15 mouse cellular contexts compared by ENCODE assay signal in genomic region chr17:3560534-3560933, GRCm38 (mm10). TPM values are rescaled to one million over a fixed set of nuclear protein-coding genes. Genes with fewer than 3 reads are reported as not detected.
A peak's percentile ranks its signal among the peaks of the same experiment; 100 is the strongest.
DNase-seq lines count a peak whose midpoint lies in the region; ATAC-seq and TF ChIP-seq lines count a peak whose summit lies in the region.
"Had no signal": no experiment of that assay in that cellular context is flagged by ENCODE, and none has a peak within 500 bp of the region (broad histone marks: within the 10 kb centered on the region; RNA-seq: fewer than 3 reads in every experiment).

No protein-coding gene starts in this region.

- no peak overlapping the region for H3K27ac ChIP-seq in intestine, postnatal 0 days (ENCODE audit: low read depth, low read length)
- H3K27ac ChIP-seq in intestine, embryonic 15.5 days, result no peak overlapping the region
- H3K27ac ChIP-seq in lung, postnatal 0 days (ENCODE audit: low read length), result no peak overlapping the region
- H3K27ac ChIP-seq: heart, embryonic 10.5 days; midbrain, embryonic 13.5 days; neural tube, embryonic 15.5 days; stomach, embryonic 15.5 days had no signal

- no peak overlapping the region for H3K9ac ChIP-seq in intestine, postnatal 0 days (ENCODE audit: low read depth, low read length)
- no peak overlapping the region for H3K9ac ChIP-seq in intestine, embryonic 15.5 days
- H3K9ac ChIP-seq in lung, postnatal 0 days (replicated peaks; ENCODE audit: low read depth), result no peak overlapping the region
- H3K9ac ChIP-seq: midbrain, embryonic 13.5 days; neural tube, embryonic 15.5 days; stomach, embryonic 15.5 days had no signal

- H3K27me3 ChIP-seq in intestine, postnatal 0 days (replicated peaks; ENCODE audit: control insufficient read depth, insufficient read depth, low read length), result no peaks in the 10 kb centered on the region
- H3K27me3 ChIP-seq in intestine, embryonic 15.5 days (replicated peaks), result no peaks in the 10 kb centered on the region
- H3K27me3 ChIP-seq in lung, postnatal 0 days (replicated peaks; ENCODE audit: insufficient read depth, low read length), result no peaks in the 10 kb centered on the region
- H3K27me3 ChIP-seq: midbrain, embryonic 13.5 days; neural tube, embryonic 15.5 days; stomach, embryonic 15.5 days had no signal

- H3K4me1 ChIP-seq in intestine, postnatal 0 days (replicated peaks; ENCODE audit: control insufficient read depth, insufficient read depth, low read length), result 0 out of 2 replicates have a peak, but pooled peaks cover 7% of the 10 kb centered on the region
- 0 out of 2 replicates have a peak, but pooled peaks cover 3% of the 10 kb centered on the region for H3K4me1 ChIP-seq in intestine, embryonic 15.5 days (replicated peaks)
- H3K4me1 ChIP-seq in lung, postnatal 0 days (ENCODE audit: insufficient read depth, low read depth, low read length), result 0 out of 2 replicates have a peak, but pooled peaks cover 3% of the 10 kb centered on the region

- DNase-seq in CD4-positive, CD25-positive, alpha-beta regulatory T cell, adult 2 months (ENCODE audit: low read depth, low spot score), result peak; percentile 54
- DNase-seq in lung, postnatal 0 days (ENCODE audit: low spot score), result peak; percentile 21
- no peak for DNase-seq in lung, postnatal 25 days (ENCODE audit: low spot score)
- peak; percentile 28 for DNase-seq in NIH3T3 (ENCODE audit: low read depth)
- no peak for DNase-seq in right cerebral cortex, postnatal 10 days (ENCODE audit: low spot score in 2 of 2)
- DNase-seq: adrenal gland, adult 2 months; lung, adult 2 months; right cerebral cortex, postnatal 4 days had no signal

- H3K36me3 ChIP-seq in intestine, postnatal 0 days (ENCODE audit: control insufficient read depth, insufficient read depth), result no peaks in the 10 kb centered on the region
- no peaks in the 10 kb centered on the region for H3K36me3 ChIP-seq in intestine, embryonic 15.5 days
- no peaks in the 10 kb centered on the region for H3K36me3 ChIP-seq in lung, postnatal 0 days (ENCODE audit: insufficient read depth, low read length)
- H3K36me3 ChIP-seq: heart, embryonic 10.5 days; midbrain, embryonic 13.5 days; neural tube, embryonic 15.5 days; stomach, embryonic 15.5 days had no signal

- no peak overlapping the region for H3K4me2 ChIP-seq in intestine, postnatal 0 days (replicated peaks; ENCODE audit: low read depth)
- no peak overlapping the region for H3K4me2 ChIP-seq in intestine, embryonic 15.5 days (replicated peaks)
- H3K4me2 ChIP-seq in lung, postnatal 0 days (replicated peaks; ENCODE audit: low read depth, low read length), result no peak overlapping the region
- H3K4me2 ChIP-seq: midbrain, embryonic 13.5 days; neural tube, embryonic 15.5 days; stomach, embryonic 15.5 days had no signal

- no peak for ATAC-seq in CD4-positive, CD25-positive, alpha-beta regulatory T cell, adult 4 months
- ATAC-seq in intestine, postnatal 0 days, result no peak
- ATAC-seq in intestine, embryonic 15.5 days, result no peak
- no peak for ATAC-seq in lung, postnatal 0 days
- ATAC-seq: midbrain, embryonic 13.5 days had no signal

- no peak overlapping the region for H3K4me3 ChIP-seq in intestine, postnatal 0 days (ENCODE audit: low read depth, low read length)
- no peak overlapping the region for H3K4me3 ChIP-seq in intestine, embryonic 15.5 days (replicated peaks)
- no peak overlapping the region for H3K4me3 ChIP-seq in lung, postnatal 0 days (ENCODE audit: low read depth, low read length)
- H3K4me3 ChIP-seq: heart, embryonic 10.5 days; midbrain, embryonic 13.5 days; neural tube, embryonic 15.5 days; stomach, embryonic 15.5 days had no signal

- peak; percentile 48 for TF ChIP-seq CTCF in intestine, postnatal 0 days (IDR thresholded peaks at IDR 0.05; ENCODE audit: low read depth)
- TF ChIP-seq CTCF in lung, postnatal 0 days (IDR thresholded peaks at IDR 0.05), result peak; percentile 48

- H3K9me3 ChIP-seq in intestine, postnatal 0 days (ENCODE audit: control insufficient read depth), result no peaks in the 10 kb centered on the region
- no peaks in the 10 kb centered on the region for H3K9me3 ChIP-seq in intestine, embryonic 15.5 days
- no peaks in the 10 kb centered on the region for H3K9me3 ChIP-seq in lung, postnatal 0 days (ENCODE audit: low read length)
- H3K9me3 ChIP-seq: heart, embryonic 10.5 days; midbrain, embryonic 13.5 days; neural tube, embryonic 15.5 days; stomach, embryonic 15.5 days had no signal

- WGBS in intestine, postnatal 0 days, result 72% methylated on average over 3 of the region's 3 CpGs
- WGBS in intestine, embryonic 15.5 days, result 76% methylated on average over 3 of the region's 3 CpGs
- WGBS in lung, postnatal 0 days, result 65% methylated on average over 3 of the region's 3 CpGs

- TF ChIP-seq EP300 in lung, postnatal 0 days (IDR thresholded peaks at IDR 0.05), result no peak

RNA-seq across cellular contexts. Expression of gene Tfb1m, which starts 3.0 kb away (rescaled TPM):
- 1 to 10 TPM; 9.7 to 10.0 TPM for polyA plus RNA-seq in CD4-positive, CD25-positive, alpha-beta regulatory T cell, adult 4 months (2017; shearing (Covaris generic))
- polyA plus RNA-seq in intestine, postnatal 0 days (2015; fragmentation: Nextera tagmentation; extraction: Ambion mirVana), result 5.6 and 6.2 TPM in 2 replicates
- 17.7 and 18.4 TPM in 2 replicates for polyA plus RNA-seq in intestine, embryonic 15.5 days (2015; fragmentation: Nextera tagmentation; extraction: Ambion mirVana)
- polyA plus RNA-seq in lung, postnatal 0 days (2015; fragmentation: Nextera tagmentation; extraction: Ambion mirVana), result 5.9 and 8.7 TPM in 2 replicates

RNA-seq across cellular contexts. Expression of gene Cldn20, which starts 28.2 kb away (rescaled TPM):
- not detected for polyA plus RNA-seq in CD4-positive, CD25-positive, alpha-beta regulatory T cell, adult 4 months (2017; shearing (Covaris generic))
- polyA plus RNA-seq in intestine, postnatal 0 days (2015; fragmentation: Nextera tagmentation; extraction: Ambion mirVana), result not detected in 2 replicates
- not detected in 2 replicates for polyA plus RNA-seq in intestine, embryonic 15.5 days (2015; fragmentation: Nextera tagmentation; extraction: Ambion mirVana)
- not detected in 2 replicates for polyA plus RNA-seq in lung, postnatal 0 days (2015; fragmentation: Nextera tagmentation; extraction: Ambion mirVana)
- polyA plus RNA-seq: adrenal gland, adult 2 months; heart, embryonic 10.5 days; midbrain, embryonic 13.5 days; neural tube, embryonic 15.5 days had no signal

Comparison
In these comparisons a context has a peak if more than half of its experiments do, and no peak if none do; other contexts are left out.
1. DNase-seq: peak in CD4-positive, CD25-positive, alpha-beta regulatory T cell, adult 2 months (single experiment), lung, postnatal 0 days (single experiment) and NIH3T3 (single experiment); none in lung, postnatal 25 days (single experiment) and right cerebral cortex, postnatal 10 days (0 of 2).